Mouse (Mus musculus) c-Kit-positive CD71-positive TER-119-negative erythroid progenitor cells, embryonic 14.5 days (primary cell): ENCODE data around the gene Slc44a3.
A peak's percentile ranks its signal among the peaks of the same experiment; 100 is the strongest.

Experiments used
- DNase-seq: peaks from one replicate; pipeline ENCODE4 v3.0.0-alpha.2; 2013; ENCODE audit warnings: low read depth

Slc44a3 gene

GRCm38 (mm10) chr3:121500734-121501133 is 31.5 kb downstream of the Slc44a3 start:
- DNase-seq = no peak

- DNase-seq = peak; percentile 56
Measured at GRCm38 (mm10) chr3:121500225-121500624, 32.0 kb downstream of the Slc44a3 start.

GRCm38 (mm10) chr3:121493997-121494421 is 38.2 kb downstream of the Slc44a3 start:
- no peak for DNase-seq

GRCm38 (mm10) chr3:121492026-121492425 is 40.2 kb downstream of the Slc44a3 start:
- no peak for DNase-seq

GRCm38 (mm10) chr3:121490941-121491340 is 41.3 kb downstream of the Slc44a3 start:
- DNase-seq = no peak

- no peak for DNase-seq
Measured at GRCm38 (mm10) chr3:121489462-121490118, 42.6 kb downstream of the Slc44a3 start.

GRCm38 (mm10) chr3:121485201-121485600 is 47.0 kb downstream of the Slc44a3 start:
- no peak for DNase-seq

GRCm38 (mm10) chr3:121483266-121484161 is 48.7 kb downstream of the Slc44a3 start:
- DNase-seq = no peak

GRCm38 (mm10) chr3:121481564-121481963 is 50.6 kb downstream of the Slc44a3 start:
- no peak for DNase-seq

GRCm38 (mm10) chr3:121480961-121481436 is 51.2 kb downstream of the Slc44a3 start:
- DNase-seq = no peak

GRCm38 (mm10) chr3:121480030-121480960 is 51.9 kb downstream of the Slc44a3 start:
- no peak for DNase-seq

GRCm38 (mm10) chr3:121474738-121475137 is 57.5 kb downstream of the Slc44a3 start:
- peak; percentile 68 for DNase-seq

- DNase-seq = no peak
Measured at GRCm38 (mm10) chr3:121471703-121472102, 60.5 kb downstream of the Slc44a3 start.

- DNase-seq = no peak
Measured at GRCm38 (mm10) chr3:121469185-121469975, 62.8 kb downstream of the Slc44a3 start.

- no peak for DNase-seq
Measured at GRCm38 (mm10) chr3:121468136-121468535, 64.1 kb downstream of the Slc44a3 start.

- DNase-seq = no peak
Measured at GRCm38 (mm10) chr3:121467094-121467552, 65.1 kb downstream of the Slc44a3 start.

- DNase-seq = no peak
Measured at GRCm38 (mm10) chr3:121465795-121466194, 66.4 kb downstream of the Slc44a3 start.

GRCm38 (mm10) chr3:121464733-121465305 is 67.4 kb downstream of the Slc44a3 start:
- DNase-seq = no peak

GRCm38 (mm10) chr3:121462782-121463181 is 69.4 kb downstream of the Slc44a3 start:
- DNase-seq = no peak

- no peak for DNase-seq
Measured at GRCm38 (mm10) chr3:121461477-121461876, 70.7 kb downstream of the Slc44a3 start.
